In genomic region chr9:106202819-106203636, GRCm38 (mm10) we compare ENCODE assay signal across 8 mouse cellular contexts. TPM values are rescaled to one million over a fixed set of nuclear protein-coding genes. Genes with fewer than 3 reads are reported as not detected.
A peak's percentile ranks its signal among the peaks of the same experiment; 100 is the strongest.
DNase-seq lines count a peak whose midpoint lies in the region; ATAC-seq and TF ChIP-seq lines count a peak whose summit lies in the region.

Gene Twf2 (plus strand): TSS chr9:106203108.

- peak within 1 kb of the TSS; percentile 83 for H3K9ac ChIP-seq in heart, embryonic 15.5 days
- H3K9ac ChIP-seq in liver, embryonic 14.5 days (replicated peaks) = peak within 1 kb of the TSS; percentile 69
- H3K9ac ChIP-seq in neural tube, embryonic 11.5 days (ENCODE audit: low read length) = peak within 1 kb of the TSS; percentile 63
- H3K9ac ChIP-seq in stomach, postnatal 0 days (ENCODE audit: low read length) = peak within 1 kb of the TSS; percentile 70

- WGBS in forebrain, embryonic 10.5 days = 2% methylated on average over 61 of the region's 61 CpGs
- 1% methylated on average over 61 of the region's 61 CpGs for WGBS in heart, embryonic 15.5 days
- under 1% methylated on average over 61 of the region's 61 CpGs for WGBS in liver, embryonic 14.5 days (ENCODE audit: insufficient replicate concordance)
- 2% methylated on average over 56 of the region's 61 CpGs for WGBS in neural tube, embryonic 11.5 days
- under 1% methylated on average over 60 of the region's 61 CpGs for WGBS in stomach, postnatal 0 days

- no peak for TF ChIP-seq EP300 in liver, embryonic 14.5 days (IDR thresholded peaks at IDR 0.05; ENCODE audit: low read depth)
- TF ChIP-seq EP300 in stomach, postnatal 0 days (optimal IDR thresholded peaks at IDR 0.05) = no peak

- H3K27ac ChIP-seq in forebrain, embryonic 10.5 days = peak within 1 kb of the TSS; percentile 85
- H3K27ac ChIP-seq in heart, embryonic 15.5 days = peak within 1 kb of the TSS; percentile 85
- H3K27ac ChIP-seq in liver, embryonic 14.5 days = no peak within 1 kb of the TSS
- peak within 1 kb of the TSS; percentile 11; the same call in 1 of the 2 replicates for H3K27ac ChIP-seq in neural tube, embryonic 11.5 days (ENCODE audit: low read depth, low read length)
- peak within 1 kb of the TSS; percentile 65 for H3K27ac ChIP-seq in stomach, postnatal 0 days (replicated peaks)

- H3K36me3 ChIP-seq in forebrain, embryonic 10.5 days (replicated peaks) = peaks cover 18% of the 10 kb centered on the region
- 0 out of 2 replicates have a peak, but pooled peaks cover under 1% of the 10 kb centered on the region for H3K36me3 ChIP-seq in heart, embryonic 15.5 days
- H3K36me3 ChIP-seq in liver, embryonic 14.5 days (replicated peaks; ENCODE audit: control insufficient read depth, insufficient read depth, low read depth) = no peaks in the 10 kb centered on the region
- H3K36me3 ChIP-seq in neural tube, embryonic 11.5 days (ENCODE audit: control insufficient read depth, insufficient read depth, low read length) = no peaks in the 10 kb centered on the region
- H3K36me3 ChIP-seq in stomach, postnatal 0 days (ENCODE audit: control insufficient read depth, insufficient read depth, low read length) = no peaks in the 10 kb centered on the region

- H3K4me3 ChIP-seq in forebrain, embryonic 10.5 days = peak within 1 kb of the TSS; percentile 68
- H3K4me3 ChIP-seq in heart, embryonic 15.5 days = peak within 1 kb of the TSS; percentile 87
- peak within 1 kb of the TSS; percentile 63 to 71 for H3K4me3 ChIP-seq in liver, embryonic 14.5 days (ENCODE audit: insufficient read depth in 1 of 2, low read depth in 2 of 2, low read length in 2 of 2)
- H3K4me3 ChIP-seq in neural tube, embryonic 11.5 days (ENCODE audit: low read depth, low read length) = peak within 1 kb of the TSS; percentile 43
- H3K4me3 ChIP-seq in stomach, postnatal 0 days (ENCODE audit: low read depth, low read length) = peak within 1 kb of the TSS; percentile 46

- TF ChIP-seq CTCF in liver, embryonic 14.5 days (IDR thresholded peaks at IDR 0.05; ENCODE audit: low read depth) = no peak
- TF ChIP-seq CTCF in stomach, postnatal 0 days (IDR thresholded peaks at IDR 0.05; ENCODE audit: low read depth) = no peak

- peak within 1 kb of the TSS; percentile 87 for H3K4me2 ChIP-seq in heart, embryonic 15.5 days
- peak within 1 kb of the TSS; percentile 81 for H3K4me2 ChIP-seq in liver, embryonic 14.5 days (ENCODE audit: low read depth)
- H3K4me2 ChIP-seq in neural tube, embryonic 11.5 days (ENCODE audit: low read depth) = peak within 1 kb of the TSS; percentile 50
- H3K4me2 ChIP-seq in stomach, postnatal 0 days (replicated peaks; ENCODE audit: low read depth) = peak within 1 kb of the TSS; percentile 60

- H3K9me3 ChIP-seq in forebrain, embryonic 10.5 days = no peaks in the 10 kb centered on the region
- H3K9me3 ChIP-seq in heart, embryonic 15.5 days (replicated peaks) = no peaks in the 10 kb centered on the region
- no peaks in the 10 kb centered on the region for H3K9me3 ChIP-seq in liver, embryonic 14.5 days (ENCODE audit: control insufficient read depth, low read length)
- H3K9me3 ChIP-seq in neural tube, embryonic 11.5 days (ENCODE audit: control insufficient read depth, low read length) = no peaks in the 10 kb centered on the region
- no peaks in the 10 kb centered on the region for H3K9me3 ChIP-seq in stomach, postnatal 0 days (ENCODE audit: control insufficient read depth, low read length)

- DNase-seq in c-Kit-negative CD71-positive TER-119-positive erythroid progenitor cells, embryonic 14.5 days (ENCODE audit: low read depth, low spot score) = peak; percentile 72
- DNase-seq in forebrain, embryonic 10.5 days (ENCODE audit: extremely low spot score, low spot score) = peak; percentile 91
- DNase-seq in kidney, postnatal 25 days = peak; percentile 86 to 94
- DNase-seq in liver, embryonic 14.5 days (ENCODE audit: low read depth in 3 of 3, low spot score in 3 of 3) = peak; percentile 71 to 76 (median 72)
- peak; percentile 93 for DNase-seq in neural tube, embryonic 11.5 days (ENCODE audit: low spot score)
- peak; percentile 92 for DNase-seq in stomach, postnatal 0 days (ENCODE audit: low spot score)

- peaks cover 66% of the 10 kb centered on the region for H3K4me1 ChIP-seq in forebrain, embryonic 10.5 days
- peaks cover 54% of the 10 kb centered on the region for H3K4me1 ChIP-seq in heart, embryonic 15.5 days (replicated peaks)
- peaks cover 0 to 22% of the 10 kb centered on the region in 2 experiments; a peak in 3 of 4 replicates for H3K4me1 ChIP-seq in liver, embryonic 14.5 days (replicated peaks; ENCODE audit: control insufficient read depth in 2 of 2, insufficient read depth in 2 of 2, low read length in 1 of 2)
- H3K4me1 ChIP-seq in neural tube, embryonic 11.5 days (ENCODE audit: control insufficient read depth, insufficient read depth, low read length) = peaks cover 13% of the 10 kb centered on the region
- 0 out of 2 replicates have a peak, but pooled peaks cover 5% of the 10 kb centered on the region for H3K4me1 ChIP-seq in stomach, postnatal 0 days (replicated peaks; ENCODE audit: control insufficient read depth, insufficient read depth)

- peaks cover 33% of the 10 kb centered on the region for H3K27me3 ChIP-seq in forebrain, embryonic 10.5 days (ENCODE audit: poor library complexity, severe bottlenecking)
- no peaks in the 10 kb centered on the region for H3K27me3 ChIP-seq in heart, embryonic 15.5 days
- H3K27me3 ChIP-seq in liver, embryonic 14.5 days (ENCODE audit: control insufficient read depth, insufficient read depth, low read length) = no peaks in the 10 kb centered on the region
- H3K27me3 ChIP-seq in neural tube, embryonic 11.5 days (ENCODE audit: control insufficient read depth, insufficient read depth, low read length) = no peaks in the 10 kb centered on the region
- no peaks in the 10 kb centered on the region for H3K27me3 ChIP-seq in stomach, postnatal 0 days (ENCODE audit: control insufficient read depth, insufficient read depth, low read length)

- peak; percentile 86 for ATAC-seq in CD4-positive, CD25-positive, alpha-beta regulatory T cell, adult 4 months
- ATAC-seq in heart, embryonic 15.5 days (replicated peaks; ENCODE audit: insufficient number of reproducible peaks, insufficient read depth, low FRiP score, low read depth) = peak; percentile 87
- peak; percentile 84 for ATAC-seq in liver, embryonic 14.5 days (ENCODE audit: insufficient read depth)
- peak; percentile 86 for ATAC-seq in neural tube, embryonic 11.5 days (ENCODE audit: insufficient read depth, low FRiP score, low TSS enrichment)
- peak; percentile 94 for ATAC-seq in stomach, postnatal 0 days (ENCODE audit: low FRiP score, low TSS enrichment)

RNA-seq across cellular contexts. Expression of gene Twf2, which starts in this region (rescaled TPM):
- polyA plus RNA-seq in CD4-positive, CD25-positive, alpha-beta regulatory T cell, adult 4 months (2017; shearing (Covaris generic)) = 100 to 1,000 TPM; 151 to 174 TPM
- polyA plus RNA-seq in forebrain, embryonic 10.5 days (2016; fragmentation: Nextera tagmentation; extraction: Ambion mirVana) = 70.9 and 71.8 TPM in 2 replicates
- 46.7 and 52.9 TPM in 2 replicates for polyA plus RNA-seq in heart, embryonic 15.5 days (2015; fragmentation: Nextera tagmentation; extraction: Ambion mirVana)
- 14.3 and 14.9 TPM in 2 replicates for polyA plus RNA-seq in liver, embryonic 14.5 days (2012; rRNA removed)
- polyA plus RNA-seq in liver, embryonic 14.5 days (2014; fragmentation: Nextera tagmentation; extraction: Ambion mirVana) = 18.7 and 19.7 TPM in 2 replicates
- 62.1 and 63.9 TPM in 2 replicates for polyA plus RNA-seq in neural tube, embryonic 11.5 days (2014; fragmentation: Nextera tagmentation; extraction: Ambion mirVana)
- polyA plus RNA-seq in stomach, postnatal 0 days (2015; fragmentation: Nextera tagmentation; extraction: Ambion mirVana) = 27.1 and 27.7 TPM in 2 replicates
